Mouse (Mus musculus) right cerebral cortex, postnatal 25 days (tissue): ENCODE measurements around the gene Cacna1g.

Experiments
- DNase-seq: peaks from one replicate; pipeline ENCODE4 v3.0.0; 2022

Cacna1g gene

DNA sequence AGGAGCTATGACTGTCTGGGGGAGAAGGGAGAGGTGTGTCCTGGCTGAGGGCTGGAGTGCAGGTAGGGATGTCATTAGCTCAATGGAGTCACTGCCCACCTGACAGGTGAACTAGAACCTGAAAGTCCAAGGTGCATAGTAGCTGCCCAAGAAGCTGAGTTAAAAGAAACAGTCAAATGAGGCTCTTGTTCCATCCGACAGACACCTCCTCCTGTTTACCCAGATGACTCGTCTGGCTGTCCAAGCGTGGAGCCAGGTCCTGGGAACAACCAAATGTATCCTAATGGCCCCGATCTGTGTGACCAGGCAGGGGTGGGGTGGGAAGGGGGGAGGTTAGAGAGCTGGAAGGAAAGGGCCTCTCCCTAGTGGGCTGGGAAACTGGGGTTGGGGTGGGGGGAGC, 28.7 kb downstream of the Cacna1g start:
- no peak for DNase-seq

DNA sequence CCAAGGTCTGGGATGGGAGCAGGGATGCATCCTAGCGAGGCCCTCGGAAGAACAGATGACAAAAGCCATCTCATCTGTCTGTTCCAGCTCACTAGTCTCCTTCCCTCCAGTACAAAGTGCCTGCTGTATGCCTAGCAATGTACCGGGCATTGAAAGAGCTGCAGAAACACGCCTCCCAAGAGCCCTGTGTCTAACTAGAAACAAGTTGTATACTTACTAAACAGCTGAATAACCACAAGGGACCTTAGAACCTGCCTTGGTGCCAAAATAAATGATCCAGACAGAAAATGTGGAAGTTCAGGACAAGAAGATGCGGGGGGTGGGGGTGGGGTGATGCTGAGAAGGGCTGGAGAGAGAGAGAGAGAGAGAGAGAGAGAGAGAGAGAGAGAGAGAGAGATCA, 29.2 kb downstream of the Cacna1g start:
- no peak for DNase-seq

DNA sequence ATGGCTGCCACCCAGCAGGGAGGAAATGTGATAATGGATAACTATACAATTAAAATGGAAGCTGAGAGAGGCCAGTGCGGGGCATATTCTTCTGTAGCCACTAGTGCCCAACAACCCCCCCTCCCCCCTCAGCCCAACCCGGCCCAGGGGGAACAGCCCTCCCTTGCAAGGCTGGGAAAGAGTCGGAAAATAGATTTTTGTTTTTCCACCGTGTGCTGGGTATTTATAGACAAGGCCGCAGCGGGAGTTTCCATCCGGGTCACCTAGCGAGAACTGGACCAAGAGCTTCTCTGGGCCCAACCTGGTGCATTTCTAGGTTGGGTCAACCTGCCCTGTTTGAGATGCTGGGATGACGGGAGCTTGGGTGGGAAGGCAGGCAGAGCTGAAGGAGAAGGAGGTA, 32.2 kb downstream of the Cacna1g start:
- DNase-seq: no peak

DNA sequence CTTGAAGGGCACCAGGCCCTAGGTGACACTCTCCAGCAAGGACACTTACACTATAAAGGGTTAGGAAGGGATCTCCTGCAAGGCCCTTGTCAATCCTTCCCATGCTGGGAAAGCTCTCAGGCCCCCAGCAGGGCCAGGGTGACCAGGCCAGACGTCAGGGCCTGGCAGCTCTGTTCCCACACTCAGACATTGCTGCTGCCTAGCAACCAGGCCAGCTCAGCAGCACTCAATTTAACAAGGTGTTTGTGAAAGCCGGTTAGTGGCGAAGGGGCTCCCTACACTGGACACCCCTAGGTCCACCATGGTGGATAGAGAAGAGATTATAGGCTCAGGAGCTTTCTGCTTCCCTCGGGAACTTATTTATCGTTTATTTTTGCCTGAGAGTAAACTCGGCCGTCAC, 32.9 kb downstream of the Cacna1g start:
- no peak for DNase-seq

DNA sequence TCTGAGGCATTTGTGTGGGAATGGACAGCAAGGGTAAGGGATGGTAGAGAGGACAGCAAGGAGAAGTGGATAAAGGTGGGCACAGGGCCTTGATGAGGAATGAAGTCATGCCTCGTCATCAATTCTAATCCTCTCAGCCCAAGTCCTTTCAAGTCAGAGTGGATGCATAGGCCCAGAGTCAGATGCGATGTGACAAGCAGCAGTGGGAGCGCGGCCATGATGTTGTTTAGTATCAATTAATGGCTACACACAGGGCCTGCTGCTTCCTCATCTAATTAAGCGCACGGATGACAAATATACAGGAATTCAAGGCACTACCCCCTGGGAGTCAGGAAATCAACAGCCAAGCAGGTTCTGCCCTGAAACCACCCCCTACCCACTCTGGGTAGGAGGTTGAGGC, 33.6 kb downstream of the Cacna1g start:
- DNase-seq: no peak

DNA sequence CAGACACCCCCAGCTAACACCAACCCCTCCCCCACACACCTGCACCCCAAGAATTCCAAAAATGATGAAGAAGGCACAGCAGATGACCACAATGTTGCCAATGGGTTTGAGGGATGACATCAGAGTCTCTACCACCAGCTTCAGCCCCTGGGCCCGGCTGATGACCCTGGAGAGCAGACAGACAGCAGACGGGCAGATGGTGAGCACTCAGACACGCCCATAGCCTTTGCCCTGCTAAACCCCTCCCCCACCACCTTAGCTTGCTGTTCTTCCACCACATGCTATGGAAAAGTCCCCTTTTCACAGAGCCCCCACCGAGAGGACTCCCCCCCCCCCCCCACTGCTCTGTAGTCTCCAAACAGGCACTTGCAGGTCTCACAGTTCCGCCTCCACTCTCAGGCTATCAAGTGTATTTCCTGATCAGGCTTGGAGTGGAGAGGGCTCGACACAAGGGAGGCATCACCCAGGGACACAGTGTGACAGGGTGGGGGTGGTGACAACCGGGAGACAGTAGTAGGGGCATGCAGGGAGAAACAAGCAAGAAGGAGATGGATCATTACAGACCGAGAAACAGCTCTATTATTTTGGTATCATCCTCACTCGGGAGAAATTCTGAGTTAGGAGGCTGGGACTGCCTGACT, 44.9 kb downstream of the Cacna1g start:
- DNase-seq: no peak

DNA sequence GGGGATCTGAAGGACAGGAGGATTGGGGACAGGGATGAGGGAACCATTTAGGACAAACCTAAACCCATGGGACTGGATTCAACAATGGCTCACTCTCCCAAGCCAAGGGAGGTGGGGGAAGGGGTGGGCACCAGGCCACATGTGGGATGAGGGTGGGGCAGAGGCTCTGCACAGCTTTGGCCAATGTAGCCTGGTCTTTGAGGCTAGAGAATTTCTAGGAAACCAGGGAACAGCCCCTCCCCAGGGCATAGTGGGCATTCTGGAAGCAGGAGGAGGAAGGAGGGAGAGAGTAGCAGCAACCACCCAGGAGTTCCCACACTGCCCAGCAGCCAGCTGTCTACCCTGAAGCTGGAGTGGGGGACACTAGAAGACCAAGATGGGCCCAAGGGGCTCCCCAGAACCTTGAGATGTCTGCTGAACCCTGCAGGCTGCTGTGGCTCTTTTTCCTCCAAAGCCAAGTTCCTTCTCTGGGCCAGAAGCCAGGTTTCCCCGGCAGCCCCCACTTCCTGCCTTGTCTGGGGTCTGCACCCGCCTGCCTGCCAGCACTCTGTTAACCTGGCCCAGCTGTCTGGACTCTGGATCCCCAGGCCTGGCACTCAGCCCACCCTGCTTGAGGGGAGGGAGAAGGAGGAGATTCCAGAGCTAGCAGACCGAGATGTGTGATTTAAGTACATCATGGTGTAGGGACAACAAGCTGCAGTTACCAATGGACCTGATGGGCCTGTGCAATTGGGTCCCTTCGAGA, 45.7 kb downstream of the Cacna1g start:
- no peak for DNase-seq

DNA sequence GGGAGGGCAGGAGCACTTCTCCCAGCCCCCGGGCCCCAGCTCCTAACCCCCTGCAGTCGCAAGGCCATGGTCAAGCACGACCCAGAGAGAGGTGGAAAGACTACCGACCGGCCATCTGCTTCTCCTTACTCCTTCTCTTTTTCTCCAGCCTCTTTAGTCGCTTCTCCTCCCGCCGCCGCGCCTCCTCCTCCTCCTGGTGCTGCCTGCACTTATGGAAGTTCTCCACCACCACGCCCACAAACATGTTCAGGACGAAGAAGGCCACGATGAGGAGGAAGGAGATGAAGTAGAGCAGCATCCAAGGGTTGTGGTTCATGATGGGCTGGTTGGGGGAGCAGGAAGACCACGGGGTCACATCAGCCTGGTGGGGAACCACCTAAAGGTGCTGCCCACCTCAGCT, 48.3 kb downstream of the Cacna1g start:
- peak; percentile 48 for DNase-seq

DNA sequence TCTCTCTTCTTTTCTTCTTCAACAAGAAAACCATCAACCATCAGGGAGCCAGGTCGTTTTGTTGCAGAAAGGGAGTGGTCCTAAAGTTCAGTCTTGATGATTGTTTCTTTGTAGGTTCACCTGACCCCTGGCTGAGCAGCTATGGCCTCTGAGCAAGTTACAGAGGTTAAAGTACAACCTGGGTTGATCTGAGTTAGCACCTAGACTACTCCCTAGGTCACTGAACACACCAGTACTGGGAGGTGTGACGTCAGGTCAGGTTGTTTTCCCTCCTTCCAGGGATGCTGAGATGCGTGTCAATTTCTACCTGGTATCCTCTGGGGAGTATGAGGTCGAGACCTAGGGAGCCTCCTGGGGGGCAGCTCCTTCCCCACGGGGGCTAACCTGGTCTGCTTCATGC, 48.8 kb downstream of the Cacna1g start:
- no peak for DNase-seq

DNA sequence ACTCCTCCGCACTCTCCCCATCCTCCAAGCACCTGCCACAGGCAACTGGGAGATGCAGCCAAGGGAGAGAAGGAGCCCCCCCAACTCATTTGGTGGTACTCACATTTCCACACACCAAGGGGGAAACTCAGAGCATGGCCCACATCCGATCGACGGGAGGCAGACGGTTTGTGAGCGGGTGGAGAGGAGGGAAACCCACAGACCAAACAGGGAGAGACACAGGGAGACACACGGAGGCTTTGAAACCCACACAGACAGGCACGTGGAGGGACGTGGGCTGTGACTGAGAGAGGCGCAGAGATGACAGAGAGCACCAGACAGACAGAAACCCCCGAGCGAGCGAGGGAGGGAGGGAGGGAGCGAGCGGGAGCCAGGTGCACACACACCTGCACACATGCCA, 49.6 kb downstream of the Cacna1g start:
- peak; percentile 62 for DNase-seq

DNA sequence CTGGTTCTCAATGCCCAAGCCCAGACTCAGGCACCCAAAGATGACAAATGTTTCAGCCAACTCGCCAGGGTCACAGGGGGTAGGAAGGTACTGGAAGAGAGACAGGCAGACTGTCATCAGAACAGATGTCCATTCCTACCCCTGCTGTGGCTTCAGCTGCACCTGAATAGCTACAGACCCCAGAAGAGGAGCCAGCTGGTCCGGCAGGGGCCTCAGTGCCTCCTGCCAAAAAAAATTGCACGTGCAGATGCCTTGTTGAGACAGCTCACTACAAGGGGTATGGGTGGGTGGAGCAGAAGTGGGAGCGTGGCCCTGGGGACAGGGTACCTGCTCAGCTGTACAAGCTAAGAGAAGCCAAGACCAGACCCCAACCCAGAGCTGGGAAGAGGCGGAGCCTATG, 50.1 kb downstream of the Cacna1g start:
- DNase-seq: no peak

DNA sequence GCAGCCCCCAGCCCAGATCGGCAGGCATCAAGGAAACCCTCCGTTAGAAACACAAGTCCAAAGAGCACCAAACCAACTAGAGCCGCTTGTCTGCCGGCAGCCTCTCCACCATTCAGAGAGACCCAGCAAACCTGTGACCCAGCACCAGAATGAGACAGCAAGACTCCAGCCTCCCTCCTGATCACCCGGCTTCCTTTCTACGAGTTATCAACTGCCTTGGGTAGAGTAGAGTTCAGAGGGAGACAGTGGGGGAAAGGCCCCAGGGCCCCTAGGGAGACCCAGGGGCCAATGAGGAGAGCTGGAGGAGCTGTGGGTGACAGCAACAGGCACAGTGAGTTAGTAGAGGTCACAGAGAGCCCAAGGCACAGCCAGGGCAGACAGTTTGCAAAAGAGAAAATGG, 53.0 kb downstream of the Cacna1g start:
- DNase-seq: no peak

DNA sequence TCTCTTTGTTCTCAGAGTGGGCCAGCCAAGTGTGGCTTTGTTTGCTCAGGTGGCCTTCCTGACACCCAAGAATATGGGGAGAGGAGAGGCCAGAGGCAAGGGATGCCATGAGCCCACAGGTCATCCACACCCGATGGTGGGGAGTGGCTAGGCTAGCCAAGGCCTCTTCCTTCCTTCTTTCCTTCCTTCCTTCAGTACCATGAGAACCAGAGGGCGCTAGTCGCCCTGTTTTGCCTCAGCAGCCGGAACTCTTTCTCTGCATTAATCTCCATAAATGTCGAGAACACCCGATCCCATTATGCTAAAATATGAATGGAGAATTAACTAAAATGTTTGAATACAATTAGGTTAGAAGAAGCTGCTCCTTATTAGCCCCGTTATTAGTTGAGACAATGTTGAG, 53.7 kb downstream of the Cacna1g start:
- no peak for DNase-seq

DNA sequence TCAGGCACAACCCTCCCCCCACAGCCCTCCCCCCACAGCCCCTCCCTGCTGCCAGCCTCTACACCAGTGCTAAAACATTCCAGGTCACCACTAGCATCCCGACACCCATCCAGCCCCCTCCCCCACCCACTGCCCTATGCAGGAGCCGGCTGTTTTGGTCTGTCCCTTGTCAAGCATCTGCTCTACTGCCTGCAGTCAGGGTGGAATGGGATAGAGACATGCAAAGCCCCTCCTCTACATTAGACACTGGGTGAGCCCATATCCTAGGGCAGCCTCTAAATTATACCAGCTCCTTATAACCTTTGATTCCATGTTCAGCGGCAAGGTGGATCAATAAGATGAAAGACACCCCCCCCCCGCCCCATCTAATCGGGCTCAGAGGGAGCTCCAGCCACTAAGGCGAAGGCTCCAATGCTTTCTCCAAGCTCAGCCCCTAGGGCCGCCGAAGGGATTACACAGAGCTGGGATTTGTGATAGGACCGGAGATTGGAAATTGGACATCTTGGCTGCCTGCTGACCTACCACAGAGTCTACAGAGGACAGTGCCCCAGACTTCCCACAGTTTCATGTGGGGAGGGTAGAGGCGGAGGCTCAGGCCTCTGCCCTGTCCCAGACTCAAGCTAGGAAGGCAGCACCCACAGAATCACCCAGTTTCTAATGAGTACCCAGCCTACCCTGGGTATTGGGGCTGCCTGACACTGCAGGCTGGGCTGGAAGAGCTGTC, 54.8 kb downstream of the Cacna1g start:
- no peak for DNase-seq

DNA sequence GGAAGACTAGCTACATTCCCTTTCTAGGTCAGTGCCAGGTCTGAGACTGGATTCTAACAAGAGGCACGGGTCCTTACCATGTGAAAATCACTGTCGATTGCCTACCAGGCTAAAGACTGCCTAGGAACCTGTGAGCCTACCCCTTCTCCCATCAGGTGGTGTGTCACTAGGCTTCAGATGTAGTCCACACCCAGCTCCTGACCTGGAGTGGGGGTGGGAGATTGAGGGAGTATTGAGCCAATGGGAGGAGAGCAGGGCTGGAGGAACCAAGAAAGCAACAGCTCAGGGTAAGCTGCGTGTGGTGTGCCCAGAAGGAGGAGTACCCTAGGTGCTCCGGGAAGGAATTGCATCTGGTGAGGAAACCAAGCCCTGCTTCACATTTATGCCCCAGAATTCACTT, 60.0 kb downstream of the Cacna1g start:
- no peak for DNase-seq

DNA sequence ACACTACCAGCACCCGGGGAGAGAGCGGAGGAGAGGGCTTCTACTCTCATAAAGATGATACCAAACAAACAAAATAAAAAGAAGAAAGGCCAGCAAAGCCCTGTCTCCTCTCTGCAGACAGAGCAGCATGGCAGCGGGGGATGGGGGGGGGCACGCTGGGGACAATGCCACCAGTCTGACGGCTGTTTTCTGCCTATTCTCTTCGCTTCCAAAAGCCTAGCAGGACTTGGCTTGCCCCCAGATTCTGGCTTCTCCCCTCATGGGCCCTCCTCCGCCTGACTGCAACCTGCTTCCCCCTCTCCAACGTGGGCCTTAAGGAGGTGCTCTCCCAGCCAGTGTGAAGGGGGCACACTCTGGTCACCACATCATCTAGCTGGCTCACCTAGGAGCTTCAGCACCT, 60.5 kb downstream of the Cacna1g start:
- DNase-seq: no peak

DNA sequence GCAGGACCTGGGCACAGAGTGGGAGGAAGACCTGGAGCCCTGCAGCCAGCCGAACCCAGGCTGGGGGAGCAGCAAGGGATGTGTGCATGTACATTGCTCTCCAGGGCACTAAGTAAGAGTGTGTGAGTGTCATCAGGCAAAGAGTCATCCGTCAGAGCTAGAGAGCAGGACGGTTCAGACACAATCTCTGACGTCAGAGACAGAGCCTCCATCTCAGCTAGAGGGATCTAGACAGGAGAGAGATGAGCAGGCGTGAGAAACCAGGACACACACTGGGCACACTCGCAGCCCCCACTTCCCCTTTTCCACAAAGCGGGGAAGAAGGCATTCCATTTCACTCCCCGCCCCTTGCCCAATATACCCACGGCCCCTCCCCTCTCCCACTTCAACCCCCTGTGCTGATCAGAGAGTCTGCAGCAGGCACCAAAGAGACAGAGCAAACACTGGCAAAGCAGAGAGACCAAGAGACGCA, 61.0 kb downstream of the Cacna1g start:
- DNase-seq: no peak

DNA sequence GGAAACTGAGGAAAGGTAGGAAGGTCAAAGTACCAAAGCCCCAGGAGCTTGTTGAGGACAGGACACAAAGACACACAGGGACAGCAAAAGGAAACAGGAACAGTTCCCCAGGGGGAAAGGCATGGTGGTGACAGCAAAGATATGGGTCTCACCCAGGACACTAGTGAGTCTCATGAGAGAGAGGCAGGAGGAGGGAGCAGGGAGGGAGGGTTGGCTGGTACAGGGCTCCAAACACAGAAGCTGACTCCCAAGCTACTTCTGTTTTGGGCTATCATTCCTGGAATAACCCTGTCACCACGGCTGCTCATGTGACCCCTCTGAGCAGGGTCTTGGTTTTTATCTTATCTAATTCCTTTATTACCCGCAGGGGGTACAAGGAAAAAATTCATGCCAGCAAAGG, 61.4 kb downstream of the Cacna1g start:
- DNase-seq: no peak

DNA sequence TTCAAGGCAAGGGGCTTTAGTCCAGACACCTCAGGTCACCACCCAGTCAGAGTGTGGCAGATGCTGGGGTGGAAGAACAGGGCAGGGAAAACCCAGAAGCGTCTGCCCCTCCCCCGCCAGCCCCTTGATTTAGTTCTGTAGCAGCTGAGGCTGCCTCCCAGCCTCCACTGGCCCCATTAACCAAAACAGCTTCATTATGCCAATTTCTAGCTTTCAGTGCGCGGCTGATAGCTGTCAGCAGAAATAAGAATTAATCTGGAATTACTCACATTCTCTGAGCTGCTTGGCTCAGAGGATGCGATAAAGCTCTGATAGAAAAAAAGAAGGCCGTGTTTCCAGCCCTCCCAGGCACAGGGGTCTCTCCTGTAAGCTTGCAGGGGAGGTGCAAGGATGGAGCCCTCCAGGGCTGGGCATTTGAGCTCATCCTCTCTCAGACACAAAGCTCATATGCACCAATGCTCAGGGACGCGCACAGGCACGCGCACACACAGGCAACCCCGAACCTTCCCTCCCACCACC, 66.1 kb downstream of the Cacna1g start:
- no peak for DNase-seq

DNA sequence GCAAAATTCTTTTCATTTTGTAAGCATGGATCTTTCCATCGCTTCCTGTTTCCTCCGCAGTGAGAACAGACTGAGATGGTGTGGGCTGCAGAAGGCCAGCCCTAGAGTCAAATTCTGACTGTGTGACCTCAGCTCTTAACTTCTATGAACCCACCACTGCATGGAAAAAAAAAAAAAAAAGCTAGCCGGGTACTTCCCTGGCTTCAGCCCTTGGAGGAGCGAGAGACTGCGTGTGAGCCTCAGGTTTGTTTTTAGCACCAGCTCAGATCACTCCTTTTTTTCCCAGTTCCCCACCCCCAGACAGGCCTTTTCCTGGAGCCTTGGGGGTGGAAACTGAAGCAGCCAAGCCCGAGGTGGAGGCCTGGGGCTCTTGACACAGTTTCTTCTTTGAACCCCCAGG, 68.7 kb downstream of the Cacna1g start:
- peak; percentile 49 for DNase-seq

DNA sequence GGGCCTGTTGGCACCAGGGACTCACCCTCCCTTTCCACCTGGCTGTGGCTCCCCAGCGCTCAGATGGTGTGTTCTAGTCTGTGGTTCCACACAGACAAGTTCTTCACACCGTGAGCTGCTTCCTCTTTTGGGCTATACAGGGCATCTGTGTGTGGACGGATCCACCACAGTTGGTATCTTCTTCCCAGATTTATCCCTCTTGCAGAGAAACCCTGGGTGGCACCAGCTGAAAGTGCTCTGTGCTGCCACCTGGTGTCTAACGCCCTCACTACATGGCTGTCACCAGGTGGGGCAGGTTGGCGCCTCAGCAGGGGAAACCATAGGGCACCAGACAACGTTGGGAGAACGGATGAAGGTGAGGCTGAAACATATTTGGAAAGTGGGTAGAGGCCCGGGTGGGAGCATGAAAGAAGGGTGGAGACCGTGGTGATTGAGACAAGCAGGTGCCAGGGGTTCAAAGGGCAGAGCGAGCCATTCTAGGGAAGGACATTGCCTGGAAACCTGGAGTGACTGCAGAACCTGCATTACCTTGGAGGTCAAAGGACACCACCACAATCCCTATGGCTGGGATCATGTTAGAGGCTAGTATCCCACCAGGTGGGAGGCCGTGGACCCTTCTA, 69.2 kb downstream of the Cacna1g start:
- DNase-seq: peak; percentile 85

DNA sequence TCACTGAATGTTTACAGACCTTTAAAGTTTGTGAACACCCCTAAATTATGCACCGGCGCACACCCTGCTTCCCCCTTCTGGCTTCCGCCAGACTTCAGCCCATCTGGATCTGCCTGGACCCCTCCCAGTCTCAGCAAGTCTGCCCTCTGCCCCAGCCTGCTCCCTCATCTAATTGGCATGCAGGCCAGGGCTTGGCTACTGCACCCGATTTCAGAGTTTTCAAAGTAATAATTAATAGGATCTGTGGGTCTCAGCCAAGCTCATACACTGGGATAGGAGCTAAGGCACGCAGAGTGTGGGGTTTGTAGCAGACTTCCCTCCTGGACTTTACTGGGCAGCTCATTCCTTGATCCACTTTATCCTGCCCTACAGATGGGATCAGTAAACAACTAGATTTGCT, 69.8 kb downstream of the Cacna1g start:
- DNase-seq: no peak

DNA sequence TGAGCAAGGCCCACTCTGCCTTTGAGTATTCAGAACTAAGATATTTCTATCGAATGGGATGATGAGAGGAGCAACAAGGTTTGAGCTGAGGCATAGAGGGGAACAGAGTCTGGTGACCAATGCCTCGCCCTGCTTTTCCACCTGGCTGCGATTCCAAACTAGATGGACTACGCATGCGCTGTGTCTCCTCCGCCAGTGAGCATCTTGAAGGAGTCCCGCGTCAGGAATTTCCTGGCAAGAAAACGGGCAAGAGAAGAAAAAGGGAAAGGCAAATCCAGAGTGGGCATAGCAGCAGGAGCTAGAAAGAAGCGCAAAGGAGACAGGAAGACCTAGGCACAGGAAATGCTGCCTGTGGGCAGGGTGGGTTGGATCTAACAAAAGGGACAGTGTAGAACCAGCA, 70.2 kb downstream of the Cacna1g start:
- no peak for DNase-seq

DNA sequence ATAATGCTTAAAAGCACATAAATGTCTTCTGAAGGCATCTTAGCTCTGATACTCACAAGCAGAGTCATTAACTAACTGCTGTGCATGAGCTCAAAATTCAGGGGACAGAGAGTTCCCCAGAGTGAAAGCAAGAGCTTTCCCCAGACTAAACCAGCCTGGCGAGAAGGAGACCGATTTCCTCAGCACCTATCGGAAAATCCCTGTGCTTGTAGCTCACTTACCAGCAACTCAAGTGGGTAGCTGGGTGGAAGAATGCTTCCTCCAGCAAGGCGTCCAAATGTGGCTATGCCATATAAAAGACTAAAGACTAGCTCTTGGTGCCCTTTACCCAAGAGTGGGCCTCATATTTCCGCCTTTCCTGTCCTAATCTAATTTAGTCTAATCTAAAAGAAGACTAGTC, 71.3 kb downstream of the Cacna1g start:
- DNase-seq: no peak
